Mouse (Mus musculus): ENCODE measurements at regions not wholly inside any gene's neighbourhood (a gene's known extent, or its start where the extent isn't known, plus 50 kb on each side); places are given as distances from the start of the nearest gene placed in this dataset.

- TF ChIP-seq CTCF (IDR thresholded peaks at IDR 0.05; ENCODE audit: borderline replicate concordance, extremely low read depth, insufficient read depth, insufficient read length) (no peak), POLR2A (IDR thresholded peaks at IDR 0.05; ENCODE audit: borderline replicate concordance, extremely low read depth, insufficient read depth, insufficient read length, poor library complexity, severe bottlenecking) (no peak)
These were observed 211.5 kb downstream of the Hao1 start for GRCm38 (mm10) chr2:134342515-134343140.

Measured in brain, embryonic 14.5 days (tissue).